Mouse (Mus musculus): ENCODE data around the gene Iglon5.

DNA sequence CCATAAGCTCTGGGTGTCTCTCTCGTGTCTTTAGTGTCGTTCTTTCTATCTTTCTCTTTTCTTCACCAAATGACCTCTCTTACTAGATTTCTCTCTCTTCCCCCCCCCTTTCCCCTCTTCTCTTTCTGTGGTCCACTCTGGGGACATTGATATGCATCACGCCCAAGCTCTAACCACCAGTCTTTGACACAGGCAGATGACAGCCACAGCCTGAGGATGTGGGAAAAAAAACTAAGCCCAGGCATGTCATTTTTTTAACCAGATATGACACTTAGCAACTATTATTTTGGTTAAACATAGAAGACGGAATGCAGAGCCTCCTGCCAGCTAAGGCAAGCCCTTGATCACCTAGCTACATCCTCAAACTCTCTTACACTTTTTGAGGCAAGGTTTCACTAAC, 51.3 kb downstream of the Iglon5 start:
- no peak for TF ChIP-seq CTCF (IDR thresholded peaks at IDR 0.05)
- TF ChIP-seq EP300 (IDR thresholded peaks at IDR 0.05) = no peak
